Mouse (Mus musculus): ENCODE results near the gene Gm4177. TPM values are rescaled to one million over a fixed set of nuclear protein-coding genes. Genes with fewer than 3 reads are reported as not detected.
"Not testable (repeated sequence)": the region's sequence is repeated elsewhere in the genome, so short reads cannot be mapped to it uniquely, and the experiment has no call there.

Gene Gm4177
- not detected in 2 replicates for polyA plus RNA-seq (2015; fragmentation: Nextera tagmentation; extraction: Ambion mirVana)

- H3K27me3 ChIP-seq (replicated peaks; ENCODE audit: control insufficient read depth, insufficient read depth, low read length); ATAC-seq; H3K4me2 ChIP-seq (ENCODE audit: low read depth, low read length); H3K36me3 ChIP-seq (ENCODE audit: control insufficient read depth, insufficient read depth, low read length); H3K9me3 ChIP-seq (ENCODE audit: control insufficient read depth, low read length); H3K27ac ChIP-seq (ENCODE audit: low read length); H3K4me3 ChIP-seq (ENCODE audit: low read length); H3K4me1 ChIP-seq (ENCODE audit: control insufficient read depth, insufficient read depth, low read length); H3K9ac ChIP-seq (ENCODE audit: low read depth, low read length): not testable (repeated sequence)
- no CpG with 5 or more reads among the region's 3 CpGs for WGBS
Observed at GRCm38 (mm10) chr7:21796628-21797027, at the start of gene Gm4177. Gene Gm4177, minus strand, starts transcription at chr7:21796728.

GRCm38 (mm10) chr7:21844167-21844566, 47.6 kb upstream of the Gm4177 start, which contains the start of gene Gm5725:
Gene Gm5725, minus strand, starts transcription at chr7:21844267.
- H3K9ac ChIP-seq (ENCODE audit: low read depth, low read length); H3K27me3 ChIP-seq (replicated peaks; ENCODE audit: control insufficient read depth, insufficient read depth, low read length); H3K27ac ChIP-seq (ENCODE audit: low read length); H3K9me3 ChIP-seq (ENCODE audit: control insufficient read depth, low read length); ATAC-seq; H3K4me3 ChIP-seq (ENCODE audit: low read length); H3K36me3 ChIP-seq (ENCODE audit: control insufficient read depth, insufficient read depth, low read length); H3K4me1 ChIP-seq (ENCODE audit: control insufficient read depth, insufficient read depth, low read length); H3K4me2 ChIP-seq (ENCODE audit: low read depth, low read length): not testable (repeated sequence)
- no CpG with 5 or more reads among the region's 1 CpGs for WGBS

GRCm38 (mm10) chr7:21832051-21832450, 35.5 kb upstream of the Gm4177 start, which contains the start of gene Vmn1r135:
Gene Vmn1r135, plus strand, starts transcription at chr7:21832351.
- H3K4me2 ChIP-seq (ENCODE audit: low read depth, low read length); H3K9me3 ChIP-seq (ENCODE audit: control insufficient read depth, low read length); H3K9ac ChIP-seq (ENCODE audit: low read depth, low read length); H3K4me1 ChIP-seq (ENCODE audit: control insufficient read depth, insufficient read depth, low read length); H3K27me3 ChIP-seq (replicated peaks; ENCODE audit: control insufficient read depth, insufficient read depth, low read length); H3K27ac ChIP-seq (ENCODE audit: low read length); ATAC-seq; H3K4me3 ChIP-seq (ENCODE audit: low read length); H3K36me3 ChIP-seq (ENCODE audit: control insufficient read depth, insufficient read depth, low read length): not testable (repeated sequence)
- no CpG with 5 or more reads among the region's 1 CpGs for WGBS

GRCm38 (mm10) chr7:21761375-21761774, 35.2 kb downstream of the Gm4177 start, which contains the start of gene Gm4175:
Gene Gm4175, minus strand, starts transcription at chr7:21761475.
- not testable (repeated sequence) for H3K9me3 ChIP-seq (ENCODE audit: control insufficient read depth, low read length); H3K36me3 ChIP-seq (ENCODE audit: control insufficient read depth, insufficient read depth, low read length); H3K9ac ChIP-seq (ENCODE audit: low read depth, low read length); ATAC-seq; H3K4me2 ChIP-seq (ENCODE audit: low read depth, low read length); H3K4me3 ChIP-seq (ENCODE audit: low read length); H3K27ac ChIP-seq (ENCODE audit: low read length); H3K27me3 ChIP-seq (replicated peaks; ENCODE audit: control insufficient read depth, insufficient read depth, low read length); H3K4me1 ChIP-seq (ENCODE audit: control insufficient read depth, insufficient read depth, low read length)
- no CpG with 5 or more reads among the region's 5 CpGs for WGBS

Other genes with a start within 250 kb of the Gm4177 start
- gene Vmn1r132, start 182.6 kb downstream of the Gm4177 start, polyA plus RNA-seq (2015; fragmentation: Nextera tagmentation; extraction: Ambion mirVana), result not detected in 2 replicates
- not detected in 2 replicates for gene Gm4175, start 35.3 kb downstream of the Gm4177 start, polyA plus RNA-seq (2015; fragmentation: Nextera tagmentation; extraction: Ambion mirVana)
- not detected in 2 replicates for gene Vmn1r135, start 35.6 kb upstream of the Gm4177 start, polyA plus RNA-seq (2015; fragmentation: Nextera tagmentation; extraction: Ambion mirVana)
- gene Gm5725, start 47.5 kb upstream of the Gm4177 start, polyA plus RNA-seq (2015; fragmentation: Nextera tagmentation; extraction: Ambion mirVana), result not detected in 2 replicates
- not detected in 2 replicates for gene Gm5891, start 124.6 kb upstream of the Gm4177 start, polyA plus RNA-seq (2015; fragmentation: Nextera tagmentation; extraction: Ambion mirVana)
- gene Vmn1r137, start 197.9 kb upstream of the Gm4177 start, polyA plus RNA-seq (2015; fragmentation: Nextera tagmentation; extraction: Ambion mirVana), result not detected in 2 replicates
- gene Vmn1r138, start 232.2 kb upstream of the Gm4177 start, polyA plus RNA-seq (2015; fragmentation: Nextera tagmentation; extraction: Ambion mirVana), result not detected in 2 replicates